Mouse (Mus musculus): Measurements from ENCODE around the gene Notch2. TPM values are rescaled to one million over a fixed set of nuclear protein-coding genes. Genes with fewer than 3 reads are reported as not detected.
A peak's percentile ranks its signal among the peaks of the same experiment; 100 is the strongest.

Notch2 gene
- polyA plus RNA-seq, 1 experiment from 2014 or later: 29.6 TPM

GRCm38 (mm10) chr3:98180805-98181204 lies 167.5 kb downstream of the Notch2 start:
- Histone ChIP-seq H3K9me3 (replicated peaks) (no peaks in the 10 kb centered on the region), H3K36me3 (no peaks in the 10 kb centered on the region), H3K27me3 (ENCODE audit: low read depth, poor library complexity, severe bottlenecking) (no peaks in the 10 kb centered on the region), H3K4me1 (no peaks in the 10 kb centered on the region), H3K27ac (no peak overlapping the region), H3K4me3 (no peak overlapping the region)
- DNase-seq (ENCODE audit: low spot score): peak; percentile 45
- WGBS: 29% methylated on average over 7 of the region's 7 CpGs

GRCm38 (mm10) chr3:98185163-98185714 lies 171.9 kb downstream of the Notch2 start:
- Histone ChIP-seq H3K27ac (no peak overlapping the region), H3K4me3 (no peak overlapping the region), H3K27me3 (ENCODE audit: low read depth, poor library complexity, severe bottlenecking) (no peaks in the 10 kb centered on the region), H3K4me1 (no peaks in the 10 kb centered on the region), H3K36me3 (no peaks in the 10 kb centered on the region), H3K9me3 (replicated peaks) (no peaks in the 10 kb centered on the region)
- 75% methylated on average over 10 of the region's 10 CpGs for WGBS
- DNase-seq (ENCODE audit: low spot score): no peak

GRCm38 (mm10) chr3:98187777-98188176 lies 174.4 kb downstream of the Notch2 start:
- Histone ChIP-seq H3K9me3 (replicated peaks) (no peaks in the 10 kb centered on the region), H3K27me3 (ENCODE audit: low read depth, poor library complexity, severe bottlenecking) (no peaks in the 10 kb centered on the region), H3K36me3 (no peaks in the 10 kb centered on the region), H3K4me1 (no peaks in the 10 kb centered on the region), H3K27ac (no peak overlapping the region), H3K4me3 (no peak overlapping the region)
- DNase-seq (ENCODE audit: low spot score): no peak
- WGBS: 92% methylated on average over 3 of the region's 3 CpGs

GRCm38 (mm10) chr3:98197711-98198532 lies 184.6 kb downstream of the Notch2 start:
- no peak for DNase-seq (ENCODE audit: low spot score)
- Histone ChIP-seq H3K4me1 (peaks cover 16% of the 10 kb centered on the region), H3K9me3 (replicated peaks) (no peaks in the 10 kb centered on the region), H3K27ac (peak overlapping the region; percentile 61), H3K36me3 (no peaks in the 10 kb centered on the region), H3K4me3 (no peak overlapping the region), H3K27me3 (ENCODE audit: low read depth, poor library complexity, severe bottlenecking) (no peaks in the 10 kb centered on the region)
- 47% methylated on average over 9 of the region's 9 CpGs for WGBS

GRCm38 (mm10) chr3:98199747-98200146 lies 186.4 kb downstream of the Notch2 start:
- Histone ChIP-seq H3K27ac (no peak overlapping the region), H3K27me3 (ENCODE audit: low read depth, poor library complexity, severe bottlenecking) (no peaks in the 10 kb centered on the region), H3K4me3 (no peak overlapping the region), H3K36me3 (no peaks in the 10 kb centered on the region), H3K9me3 (replicated peaks) (no peaks in the 10 kb centered on the region), H3K4me1 (peaks cover 16% of the 10 kb centered on the region)
- DNase-seq (ENCODE audit: low spot score): no peak
- 81% methylated on average over 5 of the region's 5 CpGs for WGBS

Other genes with a start within 250 kb of the Notch2 start
- gene Pde4dip, start 124.8 kb upstream of the Notch2 start, polyA plus RNA-seq (2016; fragmentation: Nextera tagmentation; extraction: Ambion mirVana): 15.6 and 22.8 TPM in 2 replicates
- 121 and 139 TPM in 2 replicates for gene Sec22b, start 112.3 kb upstream of the Notch2 start, polyA plus RNA-seq (2016; fragmentation: Nextera tagmentation; extraction: Ambion mirVana)
- not detected in 2 replicates for gene Adam30, start 147.1 kb downstream of the Notch2 start, polyA plus RNA-seq (2016; fragmentation: Nextera tagmentation; extraction: Ambion mirVana)
- not detected in 2 replicates for gene Reg4, start 208.6 kb downstream of the Notch2 start, polyA plus RNA-seq (2016; fragmentation: Nextera tagmentation; extraction: Ambion mirVana)

Measured in limb, embryonic 10.5 days (tissue).